Mouse (Mus musculus): ENCODE measurements around the gene Tjp3. TPM values are rescaled to one million over a fixed set of nuclear protein-coding genes. Genes with fewer than 3 reads are reported as not detected.
"Not testable (repeated sequence)": the region's sequence is repeated elsewhere in the genome, so short reads cannot be mapped to it uniquely, and the experiment has no call there.

Tjp3 gene
- polyA plus RNA-seq, 1 experiment from 2014 or later = 22.6 TPM

DNA sequence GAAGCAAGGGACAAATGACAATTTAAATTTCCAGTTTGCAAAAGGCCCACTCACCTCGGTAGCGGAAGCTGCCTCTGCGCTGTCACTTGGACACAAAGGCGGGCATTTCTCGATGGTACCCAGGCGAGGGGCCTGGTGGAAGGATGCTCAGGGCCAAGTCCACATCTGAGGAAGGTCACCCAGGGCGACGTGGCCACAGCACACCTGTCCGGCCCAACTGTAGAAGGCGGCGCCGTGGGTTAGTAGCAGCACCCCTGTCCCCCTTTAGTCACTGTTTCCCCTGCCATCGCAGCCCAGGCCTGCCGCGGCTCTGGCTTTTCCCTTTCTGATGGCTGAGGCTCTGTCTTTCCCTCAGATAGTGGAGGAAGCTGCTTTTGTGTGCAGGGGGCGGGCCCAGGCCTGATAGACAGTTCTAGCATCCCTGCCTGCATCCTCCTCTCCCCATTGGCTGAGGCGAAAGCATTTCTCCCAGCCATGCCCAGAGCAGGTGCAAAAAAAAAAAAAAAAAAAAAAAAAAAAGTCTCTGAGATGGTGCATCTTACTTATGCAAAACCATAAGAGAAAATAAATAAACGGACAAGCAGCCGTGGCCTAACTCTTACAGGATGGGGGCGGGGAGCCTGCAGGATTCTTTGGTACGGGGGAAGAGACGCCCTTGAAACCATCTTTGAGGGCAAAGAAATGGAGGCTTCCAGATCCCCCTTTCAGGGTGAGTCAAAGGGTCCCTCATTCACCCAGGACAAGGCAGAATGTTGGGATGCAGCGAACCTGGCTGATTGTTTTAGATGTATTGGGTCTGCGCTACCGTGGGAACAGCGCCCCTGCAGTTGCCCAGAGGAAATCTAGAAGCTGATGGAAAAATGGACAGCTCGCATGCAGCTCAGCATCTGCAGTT, 60.7 kb downstream of the Tjp3 start, which contains the start of gene Atcay:
Atcay (minus strand) TSS at position 396 of the 895 bp plus-strand sequence.
- peak within 1 kb of the TSS; percentile 44 for H3K4me2 ChIP-seq (replicated peaks; ENCODE audit: low read depth, low read length)
- H3K4me3 ChIP-seq (ENCODE audit: low read length) = peak within 1 kb of the TSS; percentile 21
- peaks cover 36% of the 10 kb centered on the region for H3K27me3 ChIP-seq (ENCODE audit: insufficient read depth, low read length)
- no peaks in the 10 kb centered on the region for H3K9me3 ChIP-seq (ENCODE audit: low read length)
- WGBS = 6% methylated on average over 27 of the region's 27 CpGs
- no peaks in the 10 kb centered on the region for H3K36me3 ChIP-seq (ENCODE audit: insufficient read depth, low read length)
- no peak for ATAC-seq (ENCODE audit: low FRiP score, low TSS enrichment)
- no peak within 1 kb of the TSS for H3K9ac ChIP-seq (replicated peaks; ENCODE audit: low read length)
- peaks cover 17% of the 10 kb centered on the region for H3K4me1 ChIP-seq (ENCODE audit: insufficient read depth, low read length)
- no peak within 1 kb of the TSS for H3K27ac ChIP-seq (ENCODE audit: low read length)

DNA sequence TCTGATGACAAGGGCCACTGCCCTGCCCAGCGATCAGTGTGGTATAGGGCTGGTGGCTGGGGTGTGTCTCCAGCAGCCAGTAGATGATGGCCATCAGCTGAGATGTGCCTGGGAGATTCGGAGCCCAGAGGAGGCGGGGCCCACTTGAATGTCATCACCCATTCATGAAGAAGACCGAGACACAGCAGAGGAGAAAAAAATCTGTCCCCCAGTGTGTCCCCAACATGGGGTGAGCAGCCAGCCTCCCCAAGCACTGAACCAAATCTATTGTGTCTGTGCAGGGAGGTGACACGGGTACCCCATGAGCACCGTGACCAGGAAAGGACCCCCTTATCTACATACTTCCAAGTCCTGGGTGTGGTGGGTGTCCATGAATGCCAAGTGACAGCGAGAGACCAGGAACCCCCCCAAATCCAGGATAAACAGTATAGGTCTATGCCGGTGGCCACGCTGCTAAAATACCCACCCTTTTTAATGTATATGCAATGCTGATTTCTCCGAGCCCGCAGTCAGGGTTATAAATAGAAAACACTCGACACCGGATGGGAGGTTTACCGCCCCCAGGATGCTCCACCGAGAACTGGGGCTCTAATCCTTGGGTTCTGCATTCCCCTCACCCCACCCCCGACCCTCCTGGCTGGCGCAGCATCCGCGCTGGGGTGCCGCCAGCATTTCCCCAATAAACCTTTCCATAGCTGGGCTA, 61.5 kb downstream of the Tjp3 start:
- Histone ChIP-seq H3K9me3 (ENCODE audit: low read length) (no peaks in the 10 kb centered on the region), H3K4me3 (ENCODE audit: low read length) (no peak overlapping the region), H3K27ac (ENCODE audit: low read length) (no peak overlapping the region), H3K4me1 (ENCODE audit: insufficient read depth, low read length) (peaks cover 17% of the 10 kb centered on the region), H3K27me3 (ENCODE audit: insufficient read depth, low read length) (peaks cover 36% of the 10 kb centered on the region), H3K9ac (replicated peaks; ENCODE audit: low read length) (no peak overlapping the region), H3K4me2 (replicated peaks; ENCODE audit: low read depth, low read length) (0 out of 2 replicates have a peak overlapping the region, but pooled peaks have one; percentile 10), H3K36me3 (ENCODE audit: insufficient read depth, low read length) (no peaks in the 10 kb centered on the region)
- ATAC-seq (ENCODE audit: low FRiP score, low TSS enrichment) = no peak
- 11% methylated on average over 20 of the region's 20 CpGs for WGBS

DNA sequence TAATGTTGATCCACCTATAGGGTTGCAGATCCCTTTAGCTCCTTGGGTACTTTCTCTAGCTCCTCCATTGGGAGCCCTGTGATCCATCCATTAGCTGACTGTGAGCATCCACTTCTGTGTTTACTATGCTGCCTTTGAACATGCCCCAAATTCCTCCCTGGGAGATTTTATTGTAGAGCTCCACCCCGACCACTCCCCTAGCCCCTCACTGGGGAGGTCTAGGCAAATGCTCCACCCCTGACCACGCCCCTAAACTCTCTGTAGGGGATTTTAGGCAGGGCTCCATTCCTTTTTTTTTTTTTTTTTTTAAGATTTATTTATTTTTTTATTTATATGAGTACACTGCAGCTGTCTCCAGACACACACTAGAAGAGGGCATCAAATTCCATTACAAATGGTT, 67.7 kb downstream of the Tjp3 start:
- not testable (repeated sequence) for H3K9ac ChIP-seq (replicated peaks; ENCODE audit: low read length); H3K4me2 ChIP-seq (replicated peaks; ENCODE audit: low read depth, low read length); H3K9me3 ChIP-seq (ENCODE audit: low read length); H3K4me1 ChIP-seq (ENCODE audit: insufficient read depth, low read length); H3K4me3 ChIP-seq (ENCODE audit: low read length); H3K36me3 ChIP-seq (ENCODE audit: insufficient read depth, low read length); H3K27ac ChIP-seq (ENCODE audit: low read length); ATAC-seq (ENCODE audit: low FRiP score, low TSS enrichment)
- H3K27me3 ChIP-seq (ENCODE audit: insufficient read depth, low read length) = peaks cover 12% of the 10 kb centered on the region; the same call in 1 of the 2 replicates
- 42% methylated on average over 2 of the region's 2 CpGs for WGBS

Small RNA genes within 50 kb of the gene (microRNA-seq; reads per million reads assigned to microRNA genes)
- gene Mir3057 = 6.6 reads per million, percentile 24 among the genes with 10 or more reads in this experiment

Other genes starting within 250 kb of the Tjp3 start
- 244 and 250 TPM in 2 replicates for gene Sgta, start 231.4 kb downstream of the Tjp3 start, polyA plus RNA-seq (2015; fragmentation: Nextera tagmentation; extraction: Ambion mirVana)
- 69.6 and 70.0 TPM in 2 replicates for gene Thop1, start 221.5 kb downstream of the Tjp3 start, polyA plus RNA-seq (2015; fragmentation: Nextera tagmentation; extraction: Ambion mirVana)
- gene Creb3l3, start 192.7 kb downstream of the Tjp3 start, polyA plus RNA-seq (2015; fragmentation: Nextera tagmentation; extraction: Ambion mirVana) = 0.24 and 0.29 TPM in 2 replicates
- gene Map2k2, start 185.7 kb downstream of the Tjp3 start, polyA plus RNA-seq (2015; fragmentation: Nextera tagmentation; extraction: Ambion mirVana) = 195 and 207 TPM in 2 replicates
- gene Zbtb7a, start 156.4 kb downstream of the Tjp3 start, polyA plus RNA-seq (2015; fragmentation: Nextera tagmentation; extraction: Ambion mirVana) = 24.4 and 25.2 TPM in 2 replicates
- 51.0 and 56.2 TPM in 2 replicates for gene Pias4, start 123.7 kb downstream of the Tjp3 start, polyA plus RNA-seq (2015; fragmentation: Nextera tagmentation; extraction: Ambion mirVana)
- 663 and 672 TPM in 2 replicates for gene Eef2, start 115.0 kb downstream of the Tjp3 start, polyA plus RNA-seq (2015; fragmentation: Nextera tagmentation; extraction: Ambion mirVana)
- gene Dapk3, start 108.6 kb downstream of the Tjp3 start, polyA plus RNA-seq (2015; fragmentation: Nextera tagmentation; extraction: Ambion mirVana) = 38.4 and 39.3 TPM in 2 replicates
- not detected in 2 replicates for gene 4930442H23Rik, start 107.7 kb downstream of the Tjp3 start, polyA plus RNA-seq (2015; fragmentation: Nextera tagmentation; extraction: Ambion mirVana)
- gene Nmrk2, start 89.5 kb downstream of the Tjp3 start, polyA plus RNA-seq (2015; fragmentation: Nextera tagmentation; extraction: Ambion mirVana) = not detected in 2 replicates
- gene Atcay, start 60.7 kb downstream of the Tjp3 start, polyA plus RNA-seq (2015; fragmentation: Nextera tagmentation; extraction: Ambion mirVana) = 0.14 and 0.33 TPM in 2 replicates
- gene Zfr2, start 58.4 kb downstream of the Tjp3 start, polyA plus RNA-seq (2015; fragmentation: Nextera tagmentation; extraction: Ambion mirVana) = 7.1 and 7.8 TPM in 2 replicates
- gene Matk, start 38.6 kb downstream of the Tjp3 start, polyA plus RNA-seq (2015; fragmentation: Nextera tagmentation; extraction: Ambion mirVana) = 8.2 and 8.9 TPM in 2 replicates
- 218 and 238 TPM in 2 replicates for gene Mrpl54, start 24.6 kb downstream of the Tjp3 start, polyA plus RNA-seq (2015; fragmentation: Nextera tagmentation; extraction: Ambion mirVana)
- 88.6 and 88.7 TPM in 2 replicates for gene Apba3, start 24.6 kb downstream of the Tjp3 start, polyA plus RNA-seq (2015; fragmentation: Nextera tagmentation; extraction: Ambion mirVana)
- gene Pip5k1c, start 1.4 kb upstream of the Tjp3 start, polyA plus RNA-seq (2015; fragmentation: Nextera tagmentation; extraction: Ambion mirVana) = 62.9 and 63.9 TPM in 2 replicates
- gene Cactin, start 29.5 kb upstream of the Tjp3 start, polyA plus RNA-seq (2015; fragmentation: Nextera tagmentation; extraction: Ambion mirVana) = 42.3 and 43.2 TPM in 2 replicates
- gene Tbxa2r, start 37.1 kb upstream of the Tjp3 start, polyA plus RNA-seq (2015; fragmentation: Nextera tagmentation; extraction: Ambion mirVana) = 19.7 and 20.2 TPM in 2 replicates
- 0.09 TPM in 2 replicates for gene Gipc3, start 51.7 kb upstream of the Tjp3 start, polyA plus RNA-seq (2015; fragmentation: Nextera tagmentation; extraction: Ambion mirVana)
- 90.6 and 94.5 TPM in 2 replicates for gene Hmg20b, start 58.9 kb upstream of the Tjp3 start, polyA plus RNA-seq (2015; fragmentation: Nextera tagmentation; extraction: Ambion mirVana)
- 9.8 and 12.5 TPM in 2 replicates for gene Mfsd12, start 65.9 kb upstream of the Tjp3 start, polyA plus RNA-seq (2015; fragmentation: Nextera tagmentation; extraction: Ambion mirVana)
- gene 4930404N11Rik, start 74.2 kb upstream of the Tjp3 start, polyA plus RNA-seq (2015; fragmentation: Nextera tagmentation; extraction: Ambion mirVana) = 0.98 and 1.2 TPM in 2 replicates
- gene Fzr1, start 86.9 kb upstream of the Tjp3 start, polyA plus RNA-seq (2015; fragmentation: Nextera tagmentation; extraction: Ambion mirVana) = 111 and 115 TPM in 2 replicates
- 87.6 and 104 TPM in 2 replicates for gene Dohh, start 92.8 kb upstream of the Tjp3 start, polyA plus RNA-seq (2015; fragmentation: Nextera tagmentation; extraction: Ambion mirVana)
- 5.0 and 5.2 TPM in 2 replicates for gene Gm48551, start 92.9 kb upstream of the Tjp3 start, polyA plus RNA-seq (2015; fragmentation: Nextera tagmentation; extraction: Ambion mirVana)
- 1.4 and 1.6 TPM in 2 replicates for gene Gm48552, start 97.4 kb upstream of the Tjp3 start, polyA plus RNA-seq (2015; fragmentation: Nextera tagmentation; extraction: Ambion mirVana)
- gene Smim24, start 101.5 kb upstream of the Tjp3 start, polyA plus RNA-seq (2015; fragmentation: Nextera tagmentation; extraction: Ambion mirVana) = 42.7 and 44.1 TPM in 2 replicates
- gene Nfic, start 164.1 kb upstream of the Tjp3 start, polyA plus RNA-seq (2015; fragmentation: Nextera tagmentation; extraction: Ambion mirVana) = 87.8 and 92.0 TPM in 2 replicates
- gene Celf5, start 191.1 kb upstream of the Tjp3 start, polyA plus RNA-seq (2015; fragmentation: Nextera tagmentation; extraction: Ambion mirVana) = 0.29 and 0.67 TPM in 2 replicates
- 107 and 112 TPM in 2 replicates for gene Ncln, start 204.8 kb upstream of the Tjp3 start, polyA plus RNA-seq (2015; fragmentation: Nextera tagmentation; extraction: Ambion mirVana)
- gene S1pr4, start 208.6 kb upstream of the Tjp3 start, polyA plus RNA-seq (2015; fragmentation: Nextera tagmentation; extraction: Ambion mirVana) = 1.5 and 1.7 TPM in 2 replicates
- gene Gna15, start 232.6 kb upstream of the Tjp3 start, polyA plus RNA-seq (2015; fragmentation: Nextera tagmentation; extraction: Ambion mirVana) = 0.70 and 0.98 TPM in 2 replicates